Mouse (Mus musculus): ENCODE measurements around the gene Usp5.

Gene Usp5

GRCm38 (mm10) chr6:124828868-124829798 is at the start of gene Usp5, which contains the start of gene Cdca3:
Gene Usp5 (minus strand): TSS chr6:124829484.
Gene Cdca3 (plus strand): TSS chr6:124829547.
- DNase-seq (ENCODE audit: extremely low read depth, insufficient read length, low spot score) = peak; percentile 99

- DNase-seq (ENCODE audit: extremely low read depth, insufficient read length, low spot score) = no peak
Measured at GRCm38 (mm10) chr6:124874348-124874747, 45.1 kb upstream of the Usp5 start.

- no peak for DNase-seq (ENCODE audit: extremely low read depth, insufficient read length, low spot score)
Measured at GRCm38 (mm10) chr6:124866560-124866959, 37.3 kb upstream of the Usp5 start.

- no peak for DNase-seq (ENCODE audit: extremely low read depth, insufficient read length, low spot score)
Measured at GRCm38 (mm10) chr6:124865766-124866362, 36.6 kb upstream of the Usp5 start.

- peak; percentile 33 for DNase-seq (ENCODE audit: extremely low read depth, insufficient read length, low spot score)
Measured at GRCm38 (mm10) chr6:124863658-124864298, 34.5 kb upstream of the Usp5 start, which contains the start of gene Gpr162. Gene Gpr162 (minus strand): TSS chr6:124863983.

- DNase-seq (ENCODE audit: extremely low read depth, insufficient read length, low spot score) = no peak
Measured at GRCm38 (mm10) chr6:124863125-124863657, 33.9 kb upstream of the Usp5 start.

- DNase-seq (ENCODE audit: extremely low read depth, insufficient read length, low spot score) = no peak
Measured at GRCm38 (mm10) chr6:124862406-124863124, 33.3 kb upstream of the Usp5 start.

- no peak for DNase-seq (ENCODE audit: extremely low read depth, insufficient read length, low spot score)
Measured at GRCm38 (mm10) chr6:124861802-124862201, 32.5 kb upstream of the Usp5 start.

GRCm38 (mm10) chr6:124861266-124861665 is 32.0 kb upstream of the Usp5 start:
- DNase-seq (ENCODE audit: extremely low read depth, insufficient read length, low spot score) = no peak

GRCm38 (mm10) chr6:124860511-124860910 is 31.2 kb upstream of the Usp5 start:
- DNase-seq (ENCODE audit: extremely low read depth, insufficient read length, low spot score) = no peak

- peak; percentile 68 for DNase-seq (ENCODE audit: extremely low read depth, insufficient read length, low spot score)
Measured at GRCm38 (mm10) chr6:124859725-124860124, 30.4 kb upstream of the Usp5 start.

- DNase-seq (ENCODE audit: extremely low read depth, insufficient read length, low spot score) = no peak
Measured at GRCm38 (mm10) chr6:124858561-124859318, 29.5 kb upstream of the Usp5 start.

- DNase-seq (ENCODE audit: extremely low read depth, insufficient read length, low spot score) = no peak
Measured at GRCm38 (mm10) chr6:124857840-124858530, 28.7 kb upstream of the Usp5 start.

- peak; percentile 75 for DNase-seq (ENCODE audit: extremely low read depth, insufficient read length, low spot score)
Measured at GRCm38 (mm10) chr6:124856916-124857839, 27.9 kb upstream of the Usp5 start, which contains the start of gene P3h3. Gene P3h3 (minus strand): TSS chr6:124857752.

GRCm38 (mm10) chr6:124856321-124856720 is 27.0 kb upstream of the Usp5 start:
- no peak for DNase-seq (ENCODE audit: extremely low read depth, insufficient read length, low spot score)

- DNase-seq (ENCODE audit: extremely low read depth, insufficient read length, low spot score) = no peak
Measured at GRCm38 (mm10) chr6:124854647-124855046, 25.4 kb upstream of the Usp5 start.

GRCm38 (mm10) chr6:124850535-124850934 is 21.3 kb upstream of the Usp5 start:
- DNase-seq (ENCODE audit: extremely low read depth, insufficient read length, low spot score) = no peak

- peak; percentile 43 for DNase-seq (ENCODE audit: extremely low read depth, insufficient read length, low spot score)
Measured at GRCm38 (mm10) chr6:124847305-124847704, 18.0 kb upstream of the Usp5 start.

All from 3134 (cell line).